Mouse (Mus musculus): ENCODE measurements at regions not wholly inside any gene's neighbourhood (a gene's known extent, or its start where the extent isn't known, plus 50 kb on each side); places are given as distances from the start of the nearest gene placed in this dataset.
"Not testable (repeated sequence)": the region's sequence is repeated elsewhere in the genome, so short reads cannot be mapped to it uniquely, and the experiment has no call there.

DNA sequence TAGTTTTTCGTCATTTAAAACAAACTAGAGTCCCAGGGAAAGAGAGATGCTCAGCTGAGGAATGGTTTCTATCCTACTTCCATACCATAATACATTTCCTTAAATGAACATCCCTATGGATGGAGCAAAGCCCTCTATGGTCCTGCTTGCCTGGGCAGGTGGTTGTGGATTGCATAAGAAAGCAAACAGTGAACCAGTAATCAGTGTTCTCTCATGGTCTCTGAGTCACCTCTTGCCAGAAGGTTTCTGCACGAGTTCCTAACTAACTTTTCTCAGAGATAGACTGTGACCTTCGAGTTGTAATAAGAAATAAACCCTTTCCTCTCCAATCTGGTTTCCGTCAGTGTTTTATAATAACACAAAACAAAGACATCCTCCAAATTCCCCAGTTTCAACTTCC is 62.9 kb upstream of the Bet1 start:
- in situ Hi-C loops (cut with MboI, MseI) = no loop called here

DNA sequence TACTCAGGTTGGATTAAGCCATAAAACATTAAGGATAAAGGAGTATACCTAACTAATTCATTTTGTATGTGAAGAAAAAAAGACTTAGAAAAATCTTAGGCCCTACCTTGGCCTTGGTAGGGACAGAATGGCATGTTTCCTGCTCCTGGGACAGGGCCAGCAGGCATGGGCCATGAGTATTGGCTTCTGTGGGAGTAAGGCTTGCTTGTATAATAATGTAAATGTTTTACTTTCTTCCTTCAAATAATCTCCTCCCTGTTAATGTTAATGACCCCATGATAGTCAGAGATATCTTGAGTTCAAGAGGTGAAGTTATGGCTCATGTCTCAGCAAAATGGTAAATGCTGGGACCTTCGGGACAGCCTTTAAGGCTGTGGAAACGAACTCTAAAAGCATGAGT is 71.5 kb upstream of the Bet1 start:
- in situ Hi-C loops (cut with MboI, MseI) = no loop called here

GRCm38 (mm10) chr6:4163733-4164132 is 77.0 kb upstream of the Bet1 start:
- in situ Hi-C loops (cut with MboI, MseI) = no loop called here

GRCm38 (mm10) chr6:4167112-4167511 is 80.3 kb upstream of the Bet1 start:
- in situ Hi-C loops (cut with MboI, MseI) = no loop called here

DNA sequence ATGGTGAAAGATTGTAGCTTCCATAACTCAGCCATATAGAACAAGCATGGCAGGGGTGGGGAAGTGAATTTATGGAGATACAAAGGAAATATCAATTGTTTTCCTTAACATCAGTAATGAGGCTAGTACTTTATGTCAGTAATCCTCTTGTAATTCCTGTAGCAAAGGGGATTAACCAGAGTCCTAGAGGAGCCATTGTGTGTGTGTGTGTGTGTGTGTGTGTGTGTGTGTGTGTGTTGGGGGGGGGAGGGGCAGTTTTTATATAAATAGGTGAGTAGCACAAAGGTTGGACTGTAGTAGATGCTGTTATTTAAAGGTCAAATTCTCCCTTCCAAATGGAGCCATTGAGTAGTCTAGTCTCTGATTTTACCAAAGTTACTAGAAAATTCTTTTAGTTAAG is 81.0 kb upstream of the Bet1 start:
- in situ Hi-C loops (cut with MboI, MseI) = no loop called here

DNA sequence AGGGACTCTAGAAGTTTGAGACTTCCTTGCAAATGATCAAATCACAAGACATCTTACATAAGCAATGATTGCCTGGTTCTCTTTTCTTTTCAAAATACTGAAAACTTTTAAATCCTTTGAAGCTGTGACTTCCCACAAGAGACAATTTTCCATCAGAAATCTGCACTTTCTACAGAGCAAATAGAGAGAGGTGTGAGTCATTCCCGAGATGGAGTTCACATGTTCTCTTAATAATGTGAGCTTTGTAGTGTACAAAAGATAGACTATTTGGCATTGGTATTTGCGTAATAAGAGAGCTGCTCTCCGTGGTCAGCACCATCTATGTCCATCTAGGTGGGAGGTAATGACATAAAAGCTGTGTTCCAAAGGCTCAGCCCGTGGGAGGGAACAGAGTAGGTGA is 84.8 kb upstream of the Bet1 start:
- in situ Hi-C loops (cut with MboI, MseI) = no loop called here

DNA sequence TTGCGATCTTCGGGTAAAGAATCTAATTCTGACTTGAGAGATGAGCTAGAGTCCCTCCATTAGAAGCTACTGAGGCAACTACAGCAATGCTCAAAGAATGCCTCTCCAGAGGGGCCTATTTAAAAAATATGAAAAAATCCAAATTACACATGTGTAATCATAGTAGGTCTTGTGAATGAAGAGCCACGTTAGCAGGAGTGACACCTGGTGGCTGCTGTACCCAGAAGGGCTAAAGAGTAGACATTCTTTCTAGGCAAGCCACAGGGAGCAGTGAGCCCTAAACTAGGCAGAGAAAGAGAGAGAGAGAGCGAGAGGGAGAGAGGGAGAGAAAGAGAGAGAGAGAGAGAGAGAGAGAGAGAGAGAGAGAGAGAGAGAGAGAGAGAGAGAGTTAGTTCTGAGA is 100.9 kb upstream of the Bet1 start:
- in situ Hi-C loops (cut with MboI, MseI) = no loop called here

DNA sequence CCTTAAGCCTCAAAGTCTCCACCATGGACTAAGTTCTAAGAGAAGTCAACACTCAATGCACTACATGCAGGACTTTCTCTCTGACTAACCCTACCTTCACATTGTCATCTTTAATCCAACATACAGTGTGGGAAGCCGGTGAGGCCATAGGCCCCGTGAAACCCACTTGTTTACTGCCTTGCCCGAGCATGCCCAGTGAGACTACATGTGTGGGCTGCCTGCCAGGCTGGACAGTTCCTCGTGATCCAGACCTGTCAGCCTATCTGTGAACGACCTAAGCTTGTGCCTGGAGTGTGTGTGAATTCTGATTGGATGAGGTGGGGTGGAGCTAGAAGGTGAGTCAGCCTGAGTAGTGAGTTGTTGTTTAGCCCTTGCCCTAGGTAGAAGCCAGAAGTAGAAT is 104.2 kb upstream of the Bet1 start:
- in situ Hi-C loops (cut with MboI, MseI) = not testable (repeated sequence)

DNA sequence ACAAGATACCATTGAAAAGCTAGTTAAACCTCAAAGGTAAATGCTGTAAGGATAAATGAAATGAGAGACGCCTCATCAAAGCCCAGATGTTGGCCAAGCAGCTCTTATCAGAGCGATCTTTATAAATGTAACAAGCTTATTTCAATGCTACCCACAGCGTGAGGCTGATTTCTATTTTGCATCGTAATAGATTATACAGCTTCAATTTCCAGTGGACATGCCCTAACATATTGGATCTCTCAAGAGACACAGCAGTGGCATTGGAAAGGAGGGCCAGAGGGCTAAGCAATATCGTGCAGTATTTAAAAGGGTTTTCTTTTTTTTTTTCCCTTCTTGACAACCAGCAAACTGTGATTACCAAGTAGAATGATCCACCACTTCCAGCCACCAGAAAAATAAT is 106.5 kb upstream of the Bet1 start:
- in situ Hi-C loops (cut with MboI, MseI) = no loop called here

- in situ Hi-C loops (cut with MboI, MseI) = no loop called here
Measured at GRCm38 (mm10) chr6:4201176-4201575, 114.4 kb upstream of the Bet1 start.

DNA sequence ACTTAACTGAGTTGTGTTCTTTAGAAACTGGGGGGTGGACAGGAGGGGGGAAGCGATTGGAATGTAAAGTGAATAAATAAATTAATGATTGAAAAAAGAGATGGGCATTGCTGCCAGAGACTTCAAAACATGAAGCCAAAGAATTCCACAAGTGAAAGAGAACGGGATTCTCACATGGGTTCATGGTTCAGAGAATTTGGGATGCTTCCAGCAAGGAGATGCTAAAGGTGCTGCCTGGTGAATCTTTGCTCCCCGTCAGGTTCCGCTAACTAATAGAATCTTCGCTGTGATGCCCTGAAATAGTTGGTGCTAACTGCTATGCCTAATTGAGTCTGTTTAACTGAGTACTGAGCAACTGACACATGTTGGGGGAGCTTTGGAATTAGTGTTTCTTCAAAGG is 118.9 kb upstream of the Bet1 start:
- in situ Hi-C loops (cut with MboI, MseI) = no loop called here

DNA sequence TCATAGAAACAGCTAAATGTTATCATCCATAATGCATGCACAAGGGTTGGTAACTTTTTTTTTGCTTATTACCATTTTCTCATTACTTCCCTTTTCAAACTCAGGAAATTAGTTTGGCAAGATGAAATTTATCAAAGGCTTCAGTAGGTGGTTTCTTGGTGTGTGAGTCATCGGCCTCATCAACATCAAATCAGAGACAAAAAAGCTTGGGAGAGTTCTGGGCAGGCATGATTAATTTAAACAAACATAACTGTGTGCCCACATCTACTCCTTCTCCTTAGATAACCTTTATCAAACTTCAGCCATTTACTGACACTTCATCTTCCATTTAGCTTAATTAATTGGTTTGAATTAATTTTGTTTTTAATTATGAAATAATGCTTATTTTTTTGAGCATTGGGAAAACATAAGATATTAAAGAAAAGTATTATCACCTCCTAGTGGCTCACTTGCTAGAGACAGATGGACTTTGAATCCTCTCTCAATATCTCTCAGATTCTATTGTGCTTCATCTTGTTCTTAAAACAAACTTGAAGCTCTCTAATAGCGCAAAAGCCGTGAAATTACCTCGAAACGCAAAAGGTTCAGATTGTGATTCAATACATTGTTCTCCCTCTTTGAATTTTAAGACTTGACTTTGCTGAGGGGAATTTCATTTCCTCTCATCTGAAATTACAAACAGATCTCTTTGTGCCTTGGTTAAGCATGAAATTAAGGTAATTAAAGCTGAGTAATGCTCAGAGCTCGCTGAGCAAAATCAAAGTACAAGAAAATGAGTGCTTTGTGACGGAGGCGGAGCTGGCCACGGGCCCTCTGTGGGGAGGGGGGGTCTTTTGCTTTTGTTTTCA is 158.7 kb upstream of the Bet1 start:
- in situ Hi-C loops (cut with MboI, MseI) = no loop called here

- in situ Hi-C loops (cut with MboI, MseI) = no loop called here
Measured at GRCm38 (mm10) chr6:4246113-4246419, 159.3 kb upstream of the Bet1 start.

- in situ Hi-C loops (cut with MboI, MseI) = no loop called here
Measured at GRCm38 (mm10) chr6:4276607-4277006, 189.8 kb upstream of the Bet1 start.

DNA sequence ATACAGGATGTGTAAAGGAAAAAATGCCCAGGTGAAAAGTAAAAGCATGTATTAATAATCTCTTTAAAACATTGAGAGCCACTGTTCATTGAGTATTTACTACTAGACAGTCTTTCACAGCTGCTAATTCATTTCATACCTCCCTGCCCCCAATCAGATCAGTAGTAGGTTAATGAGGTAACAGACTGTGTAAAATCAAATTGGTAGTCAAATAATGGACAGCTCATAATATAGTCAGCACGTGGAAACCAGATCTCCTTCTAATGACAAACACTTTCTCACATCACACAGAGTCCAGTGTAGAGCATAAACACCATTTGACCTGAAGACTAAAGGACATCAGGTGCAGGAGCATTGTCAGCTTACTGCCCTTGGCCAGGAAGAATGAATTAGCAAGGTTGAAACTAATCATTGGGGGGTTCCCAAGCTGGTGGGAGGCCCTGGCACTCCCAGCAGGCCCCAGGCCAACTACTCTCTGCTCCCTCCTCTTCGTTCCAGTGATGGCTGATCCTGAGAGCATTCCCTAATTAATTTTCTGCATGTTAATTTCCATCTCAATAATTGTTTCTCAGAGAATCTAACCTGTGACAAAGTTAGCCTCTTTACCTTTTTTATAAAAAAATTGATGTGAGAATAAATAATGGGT is 190.6 kb upstream of the Bet1 start:
- in situ Hi-C loops (cut with MboI, MseI) = no loop called here

DNA sequence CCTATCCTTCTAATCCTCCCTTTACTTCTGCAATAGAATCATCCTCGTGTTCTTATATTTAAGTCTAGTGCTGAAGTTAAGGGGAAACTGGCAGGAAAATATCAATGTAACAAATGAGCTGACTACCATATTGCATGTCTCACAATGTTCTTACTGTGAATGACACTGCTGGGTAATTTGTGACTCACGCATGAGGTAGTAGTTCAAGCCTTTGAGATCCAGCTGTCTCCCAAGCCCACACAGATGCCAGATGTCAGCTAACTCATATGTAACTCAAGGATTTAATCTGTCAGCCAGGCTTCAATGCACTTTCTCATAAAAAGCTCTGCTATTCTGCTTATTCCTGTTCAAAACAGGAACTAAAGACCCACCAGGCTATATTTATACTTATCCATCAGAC is 204.6 kb upstream of the Bet1 start:
- in situ Hi-C loops (cut with MboI, MseI) = no loop called here

GRCm38 (mm10) chr6:4303410-4303809 is 201.2 kb upstream of the Col1a2 start:
- in situ Hi-C loops (cut with MboI, MseI) = not testable (repeated sequence)

GRCm38 (mm10) chr6:4349953-4350352 is 154.7 kb upstream of the Col1a2 start:
- in situ Hi-C loops (cut with MboI, MseI) = no loop called here

- in situ Hi-C loops (cut with MboI, MseI) = no loop called here
Measured at GRCm38 (mm10) chr6:4362220-4362619, 142.4 kb upstream of the Col1a2 start.

DNA sequence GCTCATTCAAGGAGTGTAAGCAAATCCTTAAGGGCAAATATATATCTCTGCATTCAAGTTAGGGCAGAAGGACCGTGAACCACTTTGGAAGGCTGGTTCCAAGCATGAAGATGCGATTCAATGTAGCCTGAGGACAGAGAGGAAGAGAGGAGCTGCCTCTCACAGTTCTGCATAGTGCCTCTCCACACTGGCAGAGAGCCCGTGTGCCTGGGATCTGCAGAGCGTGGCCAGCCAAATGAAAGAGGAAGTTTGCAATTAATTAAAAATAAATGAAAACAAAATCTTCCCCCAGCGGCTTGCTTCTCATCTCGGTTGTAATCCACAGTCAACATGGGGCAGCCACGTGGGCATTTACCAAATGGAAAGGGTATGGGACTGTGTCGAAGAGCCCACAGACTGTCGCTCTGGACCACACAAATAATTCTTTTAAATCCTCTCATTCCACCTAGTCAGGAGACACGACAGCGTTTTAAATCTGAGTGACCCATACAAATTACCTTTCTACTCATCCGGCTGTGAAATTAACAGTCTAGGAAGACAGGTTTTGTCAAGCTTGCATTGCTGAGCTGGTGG is 129.1 kb upstream of the Col1a2 start:
- in situ Hi-C loops (cut with MboI, MseI) = no loop called here

DNA sequence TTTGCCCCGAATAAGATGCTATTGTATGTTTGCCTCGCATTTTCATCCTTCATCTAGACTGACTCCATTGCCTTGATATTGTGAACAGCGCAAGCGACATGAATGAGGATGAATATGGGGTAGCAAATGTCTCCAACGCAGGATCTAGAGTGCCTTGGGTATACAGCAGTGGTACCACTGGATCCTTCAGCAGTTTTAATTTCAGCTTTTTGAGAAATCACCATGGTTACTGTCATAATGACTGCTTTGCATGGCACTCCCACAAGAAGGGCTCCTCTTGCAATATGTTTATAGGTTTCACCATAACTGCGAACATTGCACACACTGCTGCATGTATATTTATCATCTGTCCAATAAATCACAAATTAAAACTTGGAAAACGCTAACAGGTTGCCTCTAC is 107.8 kb upstream of the Col1a2 start:
- in situ Hi-C loops (cut with MboI, MseI) = no loop called here

DNA sequence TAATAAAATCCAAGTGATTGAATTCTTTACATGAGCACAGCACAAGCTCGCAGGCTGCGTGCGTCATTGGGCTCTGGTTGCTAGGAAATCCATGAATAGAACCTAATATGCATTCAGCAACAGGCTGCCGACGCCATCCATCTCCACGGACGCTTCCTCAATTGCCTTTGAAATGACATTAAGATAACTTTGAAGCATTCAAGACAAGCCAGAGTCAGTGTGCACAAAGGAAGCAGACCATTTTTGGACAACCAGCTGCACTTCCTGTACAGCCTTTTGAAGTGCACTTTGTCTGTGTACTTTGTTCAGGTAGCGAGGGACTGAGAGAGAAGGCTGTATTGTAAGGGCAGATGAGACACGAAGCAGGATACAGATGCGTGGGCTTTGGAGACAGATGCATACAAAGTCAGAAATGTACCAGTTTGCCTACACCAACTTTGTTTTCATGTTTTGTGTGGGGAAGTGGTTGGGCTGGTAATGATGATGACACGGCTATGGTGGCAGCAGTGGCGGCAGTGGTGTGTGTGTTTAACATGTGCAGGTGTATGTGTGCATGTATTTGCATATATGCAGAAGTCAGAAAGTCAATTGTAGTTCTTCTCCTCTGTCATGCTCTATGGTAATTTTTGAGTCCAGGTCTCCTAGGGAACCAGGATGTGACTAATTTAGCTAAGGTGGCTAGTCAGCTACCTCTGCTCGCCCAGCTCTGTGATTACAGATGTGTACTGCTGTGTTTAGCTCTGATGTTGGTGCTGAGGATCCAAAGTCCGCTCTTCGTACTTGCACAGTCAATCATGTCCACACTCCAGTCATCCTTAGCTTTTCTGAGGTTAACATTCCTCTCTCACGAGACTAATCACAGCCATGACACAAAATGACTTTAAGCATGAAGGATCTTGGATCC is 106.7 kb upstream of the Col1a2 start:
- in situ Hi-C loops (cut with MboI, MseI) = no loop called here
